Mouse (Mus musculus) MEL (cell line): Measurements from ENCODE around the gene Sms. TPM values are rescaled to one million over a fixed set of nuclear protein-coding genes. Genes with fewer than 3 reads are reported as not detected.

Source experiments
- DNase-seq: peaks from one replicate; pipeline ENCODE4 v3.0.0; 2011; ENCODE audit warnings: low read depth, low spot score
- H3K27ac ChIP-seq: 2 replicates; pipeline ENCODE4 v1.5.1; 2012; ENCODE audit warnings: low read depth, mild to moderate bottlenecking, control low read depth, low read length, moderate library complexity; ENCODE audit not compliant: control insufficient read depth
- H3K27me3 ChIP-seq, 2 experiments: fragments of 150-350 bp in 1 of 2; sonication (generic) in 1 of 2; 2 replicates each; pipeline ENCODE4 v1.6.1; 2012; ENCODE audit warnings: low read length in 2 of 2, mild to moderate bottlenecking in 2 of 2, improper control_type of control experiment in 1 of 2, moderate library complexity in 1 of 2; ENCODE audit not compliant: insufficient read depth in 2 of 2, control insufficient read depth in 1 of 2
- H3K36me3 ChIP-seq, 2 experiments: 2 replicates each; pipeline ENCODE4 v1.6.1; 2012 to 2014; ENCODE audit warnings: low read length in 2 of 2, improper control_type of control experiment in 1 of 2, inconsistent platforms in 1 of 2, mild to moderate bottlenecking in 1 of 2; ENCODE audit not compliant: insufficient read depth in 2 of 2, control insufficient read depth in 1 of 2
- H3K4me1 ChIP-seq, 2 experiments: fragments of 150-350 bp in 1 of 2; sonication (generic) in 1 of 2; 2 replicates each; pipeline ENCODE4 v1.6.1; 2012; ENCODE audit warnings: low read length in 2 of 2, improper control_type of control experiment in 1 of 2, mild to moderate bottlenecking in 1 of 2; ENCODE audit not compliant: insufficient read depth in 2 of 2, control insufficient read depth in 1 of 2
- H3K4me3 ChIP-seq, 2 experiments: fragments of 150-350 bp in 1 of 2; sonication (generic) in 1 of 2; 2 replicates each; pipeline ENCODE4 v1.5.1; 2012; ENCODE audit warnings: low read depth in 2 of 2, low read length in 2 of 2, mild to moderate bottlenecking in 2 of 2, moderate library complexity in 2 of 2, control low read depth in 1 of 2, improper control_type of control experiment in 1 of 2; ENCODE audit not compliant: control insufficient read depth in 1 of 2, insufficient read depth in 1 of 2
- H3K79me2 ChIP-seq: 2 replicates; pipeline ENCODE4 v1.6.1; 2012; ENCODE audit warnings: mild to moderate bottlenecking, low read length, moderate library complexity; ENCODE audit not compliant: control insufficient read depth, poor library complexity, insufficient read depth
- H3K9ac ChIP-seq: 2 replicates; pipeline ENCODE4 v1.6.1; 2012; ENCODE audit warnings: low read depth, mild to moderate bottlenecking, control low read depth, low read length, moderate library complexity; ENCODE audit not compliant: control insufficient read depth, poor library complexity, severe bottlenecking
- H3K9me3 ChIP-seq: fragments of 150-350 bp; sonication (generic); replicated peaks from 2 replicates; pipeline ENCODE4 v1.6.1; 2012; ENCODE audit warnings: mild to moderate bottlenecking, low read length, improper control_type of control experiment, moderate library complexity; ENCODE audit not compliant: insufficient read depth
- BHLHE40 ChIP-seq: IDR thresholded peaks from 2 replicates; pipeline ENCODE4 v1.6.1; 2012; ENCODE audit warnings: low read depth, mild to moderate bottlenecking, inconsistent platforms, low read length, improper control_type of control experiment, borderline replicate concordance
- CHD2 ChIP-seq: IDR thresholded peaks from 2 replicates; pipeline ENCODE4 v1.6.1; 2011; ENCODE audit warnings: low read length, improper control_type of control experiment
- CTCF ChIP-seq, 3 experiments: IDR thresholded peaks in 2 of 3; conservative IDR thresholded peaks in 1 of 3; 2 replicates each; pipeline ENCODE4 v1.5.1; 2011 to 2012; ENCODE audit warnings: low read length in 3 of 3, low read depth in 2 of 3, mild to moderate bottlenecking in 2 of 3, improper control_type of control experiment in 1 of 3, inconsistent platforms in 1 of 3, mixed read lengths in 1 of 3, moderate library complexity in 1 of 3; ENCODE audit not compliant: control insufficient read depth in 1 of 3, insufficient read depth in 1 of 3, poor library complexity in 1 of 3, severe bottlenecking in 1 of 3
- E2F4 ChIP-seq: IDR thresholded peaks from 2 replicates; pipeline ENCODE4 v1.6.1; 2011; ENCODE audit warnings: low read depth, low read length, improper control_type of control experiment, borderline replicate concordance
- ETS1 ChIP-seq: IDR thresholded peaks from 2 replicates; pipeline ENCODE4 v1.6.1; 2012; ENCODE audit warnings: low read depth, mild to moderate bottlenecking, inconsistent platforms, low read length, improper control_type of control experiment, moderate library complexity
- GABPA ChIP-seq: IDR thresholded peaks from 2 replicates; pipeline ENCODE4 v1.6.1; 2012; ENCODE audit warnings: low read depth, mild to moderate bottlenecking, inconsistent platforms, low read length, improper control_type of control experiment, moderate library complexity
- GATA1 ChIP-seq: IDR thresholded peaks from 2 replicates; pipeline ENCODE4 v1.6.1; 2011; ENCODE audit warnings: low read depth, low read length, improper control_type of control experiment
- KAT2A ChIP-seq: conservative IDR thresholded peaks from 2 replicates; pipeline ENCODE4 v1.6.1; 2012; ENCODE audit warnings: low read depth, low read length, improper control_type of control experiment, inconsistent platforms
- MAFK ChIP-seq: IDR thresholded peaks from 2 replicates; pipeline ENCODE4 v1.6.1; 2011; ENCODE audit warnings: low read depth, mild to moderate bottlenecking, low read length, improper control_type of control experiment, borderline replicate concordance
- MAX ChIP-seq: IDR thresholded peaks from 2 replicates; pipeline ENCODE4 v1.6.1; 2011; ENCODE audit warnings: low read length, improper control_type of control experiment
- MYB ChIP-seq: IDR thresholded peaks from 2 replicates; pipeline ENCODE4 v1.6.1; 2011; ENCODE audit warnings: mild to moderate bottlenecking, low read depth, low read length, improper control_type of control experiment
- MYC ChIP-seq: IDR thresholded peaks from 2 replicates; pipeline ENCODE4 v1.6.1; 2011; ENCODE audit warnings: low read depth, mild to moderate bottlenecking, low read length, improper control_type of control experiment, moderate library complexity
- RAD21 ChIP-seq: IDR thresholded peaks from 2 replicates; pipeline ENCODE4 v1.6.1; 2011; ENCODE audit warnings: mild to moderate bottlenecking, low read depth, low read length, improper control_type of control experiment
- RCOR1 ChIP-seq: IDR thresholded peaks from 2 replicates; pipeline ENCODE4 v1.6.1; 2012; ENCODE audit warnings: low read depth, mild to moderate bottlenecking, inconsistent platforms, low read length, improper control_type of control experiment
- SMC3 ChIP-seq: IDR thresholded peaks from 2 replicates; pipeline ENCODE4 v1.6.1; 2011; ENCODE audit warnings: low read depth, low read length, improper control_type of control experiment
- TAL1 ChIP-seq: IDR thresholded peaks from 2 replicates; pipeline ENCODE4 v1.6.1; 2012; ENCODE audit warnings: mild to moderate bottlenecking, inconsistent platforms, low read length, moderate library complexity, mixed read lengths
- TCF12 ChIP-seq: IDR thresholded peaks from 2 replicates; pipeline ENCODE4 v1.6.1; 2014; ENCODE audit warnings: low read depth, mild to moderate bottlenecking, inconsistent platforms, low read length, improper control_type of control experiment, moderate library complexity
- USF1 ChIP-seq: IDR thresholded peaks from 2 replicates; pipeline ENCODE4 v1.6.1; 2014; ENCODE audit warnings: low read depth, mild to moderate bottlenecking, inconsistent platforms, low read length, improper control_type of control experiment, moderate library complexity
- ZMIZ1 ChIP-seq: IDR thresholded peaks from 2 replicates; pipeline ENCODE4 v1.6.1; 2012; ENCODE audit warnings: low read depth, mild to moderate bottlenecking, inconsistent platforms, low read length, improper control_type of control experiment, moderate library complexity
- ZNF384 ChIP-seq: IDR thresholded peaks from 2 replicates; pipeline ENCODE4 v1.6.1; 2012; ENCODE audit warnings: low read depth, mild to moderate bottlenecking, inconsistent platforms, low read length, improper control_type of control experiment
- polyA plus RNA-seq, 2 experiments: library from polyadenylated mRNA; stranded (reverse) in 1 of 2; unstranded in 1 of 2; fragments of >175 nt in 1 of 2; fragments of >200 nt in 1 of 2; gene quantifications; 2 replicates each; pipeline versions ENCODE4 v1.2.1 to v1.2.4; 2012; ENCODE audit warnings: low replicate concordance in 2 of 2, low read depth in 1 of 2; ENCODE audit not compliant: insufficient read length in 2 of 2, insufficient read depth in 1 of 2, missing spikeins in 1 of 2
- total RNA-seq: library from RNA; depleted of rRNA; stranded (reverse); fragments of 300-350 nt; gene quantifications from 2 replicates; pipeline ENCODE4 v1.2.3, GENCODE M21; 2012

The Sms gene
- total and polyA plus RNA-seq, 3 experiments, result 102 to 681 (median 144) TPM

GRCm38 (mm10) chrX:157419451-157419850 lies 72.6 kb downstream of the Sms start:
- no peak overlapping the region for H3K9ac ChIP-seq
- TF ChIP-seq ZMIZ1, result no peak
- no peak; the same call in 1 of the 2 replicates for TF ChIP-seq RAD21
- TF ChIP-seq RCOR1, result no peak
- TF ChIP-seq USF1, result no peak
- TF ChIP-seq E2F4, result no peak
- no peak for TF ChIP-seq GABPA
- TF ChIP-seq TAL1, result no peak
- TF ChIP-seq BHLHE40, result no peak
- TF ChIP-seq TCF12, result no peak
- no peak for TF ChIP-seq CTCF (IDR thresholded peaks at IDR 0.05 in 2 of 3, conservative IDR thresholded peaks at IDR 0.05 in 1 of 3; ENCODE audit: control insufficient read depth in 1 of 3, insufficient read depth in 1 of 3, low read depth in 2 of 3, low read length in 3 of 3, poor library complexity in 1 of 3, severe bottlenecking in 1 of 3)
- TF ChIP-seq ETS1, result no peak
- no peak for TF ChIP-seq MYB
- no peak for TF ChIP-seq MAX
- TF ChIP-seq SMC3, result no peak

DNA sequence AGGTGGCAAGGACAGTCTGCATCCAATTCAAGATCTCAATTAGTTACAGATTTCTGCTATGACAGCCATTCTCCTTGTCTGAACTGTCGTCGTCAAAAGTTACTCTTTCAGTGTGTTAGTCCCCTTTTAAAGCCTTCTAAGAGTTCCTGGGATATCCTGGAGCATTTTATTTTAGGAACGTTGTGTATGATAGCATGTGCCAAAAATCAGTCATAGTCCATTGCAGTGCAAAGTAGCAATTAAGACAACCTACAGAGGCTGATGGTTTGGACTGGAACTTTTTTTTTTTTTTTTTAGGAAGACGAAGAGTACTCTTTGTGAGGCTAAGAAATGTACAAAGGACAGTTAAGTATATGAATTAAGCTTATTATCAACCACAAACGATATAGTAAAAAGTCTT lies 76.9 kb downstream of the Sms start, which contains the start of gene Phex:
Phex (minus strand) TSS at position 101 of the 400 bp plus-strand sequence.
- H3K4me3 ChIP-seq, result no peak within 1 kb of the TSS
- H3K27ac ChIP-seq, result no peak within 1 kb of the TSS
- H3K9me3 ChIP-seq, result no peaks in the 10 kb centered on the region
- H3K9ac ChIP-seq, result no peak within 1 kb of the TSS
- DNase-seq, result no peak
- no peaks in the 10 kb centered on the region for H3K36me3 ChIP-seq
- no peaks in the 10 kb centered on the region for H3K79me2 ChIP-seq
- no peaks in the 10 kb centered on the region for H3K4me1 ChIP-seq
- no peak for TF ChIP-seq CHD2
- no peak for TF ChIP-seq ZNF384
- H3K27me3 ChIP-seq, result no peaks in the 10 kb centered on the region

More at GRCm38 (mm10) chrX:157419451-157419850, 72.6 kb downstream of the Sms start:
- H3K4me3 ChIP-seq, result no peak overlapping the region
- H3K4me1 ChIP-seq, result no peaks in the 10 kb centered on the region
- no peaks in the 10 kb centered on the region for H3K79me2 ChIP-seq
- H3K27ac ChIP-seq, result no peak overlapping the region
- H3K27me3 ChIP-seq, result no peaks in the 10 kb centered on the region
- no peak for DNase-seq
- no peaks in the 10 kb centered on the region for H3K36me3 ChIP-seq
- H3K9me3 ChIP-seq, result no peaks in the 10 kb centered on the region

GRCm38 (mm10) chrX:157404919-157405318 lies 87.2 kb downstream of the Sms start:
- Histone ChIP-seq H3K9me3 (no peaks in the 10 kb centered on the region), H3K4me1 (no peaks in the 10 kb centered on the region)
- no peak for TF ChIP-seq KAT2A
- TF ChIP-seq CHD2, result no peak
- TF ChIP-seq GATA1, result no peak
- no peak for TF ChIP-seq E2F4
- no peak for TF ChIP-seq MAFK
- TF ChIP-seq MYC, result no peak
- TF ChIP-seq ZNF384, result no peak
- TF ChIP-seq, all 39 proteins: peak for 0
- Histone ChIP-seq H3K27me3 (no peaks in the 10 kb centered on the region), H3K36me3 (no peaks in the 10 kb centered on the region), H3K79me2 (no peaks in the 10 kb centered on the region), H3K9ac (no peak overlapping the region), H3K27ac (no peak overlapping the region), H3K4me3 (no peak overlapping the region)
- DNase-seq, result no peak
